Mouse (Mus musculus) forebrain, embryonic 13.5 days (tissue): ENCODE results near the gene Dkkl1. TPM values are rescaled to one million over a fixed set of nuclear protein-coding genes. Genes with fewer than 3 reads are reported as not detected.

Experiments used
- ATAC-seq: fragments of 200-750 bp; cut with Nextera tagmentation; 2 replicates; pipeline ENCODE4 v1.8.0; 2017
- H3K27ac ChIP-seq: fragments of 300-500 bp; sonication (generic); 2 replicates; pipeline ENCODE4 v1.5.1; 2015; ENCODE audit warnings: inconsistent platforms, mild to moderate bottlenecking, moderate library complexity
- H3K27me3 ChIP-seq: fragments of 300-500 bp; sonication (generic); 2 replicates; pipeline ENCODE4 v1.6.1; 2015; ENCODE audit warnings: mild to moderate bottlenecking, inconsistent platforms
- H3K36me3 ChIP-seq: fragments of 300-500 bp; sonication (generic); 2 replicates; pipeline ENCODE4 v1.6.1; 2015; ENCODE audit warnings: mild to moderate bottlenecking, inconsistent platforms; ENCODE audit not compliant: poor library complexity, severe bottlenecking
- H3K4me1 ChIP-seq: fragments of 300-500 bp; sonication (generic); 2 replicates; pipeline ENCODE4 v1.6.1; 2015; ENCODE audit warnings: inconsistent platforms
- H3K4me2 ChIP-seq: fragments of 300-500 bp; sonication (generic); 2 replicates; pipeline ENCODE4 v1.6.1; 2015; ENCODE audit warnings: inconsistent platforms, mild to moderate bottlenecking, moderate library complexity
- H3K4me3 ChIP-seq: fragments of 300-500 bp; sonication (generic); 2 replicates; pipeline ENCODE4 v1.5.1; 2015; ENCODE audit warnings: mild to moderate bottlenecking, inconsistent platforms
- H3K9ac ChIP-seq: fragments of 300-500 bp; sonication (generic); 2 replicates; pipeline ENCODE4 v1.6.1; 2015; ENCODE audit warnings: mild to moderate bottlenecking, inconsistent platforms
- H3K9me3 ChIP-seq: fragments of 300-500 bp; sonication (generic); replicated peaks from 2 replicates; pipeline ENCODE4 v1.6.1; 2016; ENCODE audit warnings: inconsistent platforms
- WGBS: fragments of 180-500 bp; shearing (Covaris S2); methylation state at CpG from one replicate; pipeline ENCODE4 v1.1.7; 2015; 5-methylcytosine and 5-hydroxymethylcytosine counted together
- polyA plus RNA-seq: library from polyadenylated mRNA; unstranded; fragments of >200 nt; fragmentation: Nextera tagmentation; extraction: Ambion mirVana; gene quantifications from 2 replicates; pipeline ENCODE4 v1.2.1, GENCODE M21; 2015

Dkkl1 gene
- polyA plus RNA-seq, 1 experiment from 2014 or later = 0.59 TPM

DNA sequence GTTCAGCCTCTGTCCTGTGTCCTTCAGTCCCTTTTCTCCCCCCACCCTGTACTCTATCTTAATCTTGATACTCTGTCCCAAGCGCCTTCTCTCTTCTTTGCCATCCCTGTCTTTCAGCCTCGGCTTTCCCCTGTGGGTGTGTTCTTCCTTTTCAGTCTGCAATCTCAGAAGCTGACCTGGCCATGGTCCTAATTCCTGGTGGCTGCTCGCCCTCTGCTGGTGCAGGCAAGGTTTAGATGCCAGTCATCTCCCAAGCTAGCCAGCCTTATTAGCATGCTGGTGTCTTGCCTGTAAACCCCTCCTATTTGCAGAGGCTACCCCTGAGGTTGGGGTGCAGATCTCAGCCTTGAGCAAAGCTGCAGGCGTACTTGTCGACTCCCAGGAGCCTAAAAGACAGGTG lies 13.5 kb downstream of the Dkkl1 start:
- Histone ChIP-seq H3K36me3 (no peaks in the 10 kb centered on the region), H3K4me3 (no peak overlapping the region), H3K27me3 (peaks cover 26% of the 10 kb centered on the region), H3K4me1 (0 out of 2 replicates have a peak, but pooled peaks cover 7% of the 10 kb centered on the region), H3K27ac (no peak overlapping the region), H3K9me3 (no peaks in the 10 kb centered on the region), H3K9ac (0 out of 2 replicates have a peak overlapping the region, but pooled peaks have one; percentile 9), H3K4me2 (no peak overlapping the region)
- peak; percentile 60; the same call in 1 of the 2 replicates for ATAC-seq
- WGBS = 15% methylated on average over 5 of the region's 5 CpGs

GRCm38 (mm10) chr7:45196994-45197393 lies 15.0 kb downstream of the Dkkl1 start:
- H3K9me3 ChIP-seq = no peaks in the 10 kb centered on the region
- WGBS = 69% methylated on average over 5 of the region's 5 CpGs
- H3K27me3 ChIP-seq = peaks cover 19% of the 10 kb centered on the region
- no peak overlapping the region for H3K4me3 ChIP-seq
- ATAC-seq = no peak
- no peaks in the 10 kb centered on the region for H3K36me3 ChIP-seq
- 0 out of 2 replicates have a peak, but pooled peaks cover 7% of the 10 kb centered on the region for H3K4me1 ChIP-seq
- H3K9ac ChIP-seq = no peak overlapping the region
- H3K27ac ChIP-seq = no peak overlapping the region
- H3K4me2 ChIP-seq = no peak overlapping the region

- no peak overlapping the region for H3K27ac ChIP-seq
- no peak overlapping the region for H3K9ac ChIP-seq
- no peak for ATAC-seq
Observed at GRCm38 (mm10) chr7:45196176-45196535, 15.8 kb downstream of the Dkkl1 start.

DNA sequence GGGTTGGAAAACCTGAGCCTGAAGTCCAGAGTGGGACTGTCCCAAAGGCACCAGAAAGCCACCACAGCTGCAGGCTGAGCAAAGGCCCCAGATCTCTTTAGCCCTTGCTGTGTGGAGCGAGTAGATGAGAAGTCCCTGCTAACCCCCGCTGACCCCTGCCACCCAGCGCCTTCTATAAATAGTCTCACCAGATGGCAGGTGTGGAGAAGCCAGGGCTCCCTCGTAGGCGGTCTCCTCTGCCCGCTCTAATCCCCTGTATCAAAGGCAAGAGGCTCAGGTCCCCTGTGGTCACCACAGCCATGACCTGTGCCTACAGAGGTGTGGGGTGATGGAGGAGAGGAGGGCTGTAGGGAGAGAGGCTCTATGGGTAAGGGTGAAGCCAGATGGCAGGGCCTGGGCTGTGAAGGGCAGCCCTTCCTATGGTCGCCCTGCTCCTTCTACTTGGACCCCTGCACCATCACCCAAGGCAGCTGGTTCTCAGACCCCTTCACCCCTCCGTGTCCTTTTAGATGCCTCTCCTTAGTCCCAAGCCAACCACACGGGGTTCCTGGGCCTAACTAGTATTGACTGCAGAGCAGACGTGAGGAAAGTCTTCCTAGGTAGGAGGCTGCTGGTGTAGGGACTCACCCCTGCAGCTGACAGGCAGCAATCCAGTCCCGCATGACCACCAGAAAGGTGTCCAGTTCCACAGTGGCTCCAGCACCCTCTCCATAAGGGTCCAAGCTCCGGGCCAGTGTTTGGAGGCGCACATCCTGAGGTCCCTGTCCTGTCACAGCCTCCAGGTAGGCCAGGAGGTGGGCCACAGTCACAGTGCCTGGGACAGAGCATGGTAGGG lies 16.4 kb downstream of the Dkkl1 start:
- H3K9ac ChIP-seq = peak overlapping the region; percentile 30; the same call in 1 of the 2 replicates
- 0 out of 2 replicates have a peak, but pooled peaks cover 10% of the 10 kb centered on the region for H3K4me1 ChIP-seq
- H3K27ac ChIP-seq = no peak overlapping the region
- H3K9me3 ChIP-seq = no peaks in the 10 kb centered on the region
- no peak for ATAC-seq
- peaks cover 21% of the 10 kb centered on the region for H3K27me3 ChIP-seq
- H3K4me3 ChIP-seq = no peak overlapping the region
- H3K36me3 ChIP-seq = no peaks in the 10 kb centered on the region
- 63% methylated on average over 13 of the region's 13 CpGs for WGBS
- no peak overlapping the region for H3K4me2 ChIP-seq

More at GRCm38 (mm10) chr7:45196176-45196535, 15.8 kb downstream of the Dkkl1 start:
- Histone ChIP-seq H3K4me1 (0 out of 2 replicates have a peak, but pooled peaks cover 10% of the 10 kb centered on the region), H3K4me2 (no peak overlapping the region), H3K4me3 (no peak overlapping the region), H3K9me3 (no peaks in the 10 kb centered on the region), H3K36me3 (no peaks in the 10 kb centered on the region), H3K27me3 (peaks cover 21% of the 10 kb centered on the region)
- 67% methylated on average over 4 of the region's 4 CpGs for WGBS

GRCm38 (mm10) chr7:45193871-45194785 lies 17.8 kb downstream of the Dkkl1 start:
- no peak overlapping the region for H3K9ac ChIP-seq
- H3K4me1 ChIP-seq = 0 out of 2 replicates have a peak, but pooled peaks cover 10% of the 10 kb centered on the region
- no peaks in the 10 kb centered on the region for H3K36me3 ChIP-seq
- peaks cover 25% of the 10 kb centered on the region for H3K27me3 ChIP-seq
- no peaks in the 10 kb centered on the region for H3K9me3 ChIP-seq
- no peak overlapping the region for H3K4me3 ChIP-seq
- WGBS = 75% methylated on average over 17 of the region's 17 CpGs
- H3K27ac ChIP-seq = no peak overlapping the region
- H3K4me2 ChIP-seq = no peak overlapping the region
- ATAC-seq = no peak

- no peak for ATAC-seq
- peaks cover 26% of the 10 kb centered on the region for H3K27me3 ChIP-seq
- 58% methylated on average over 5 of the region's 5 CpGs for WGBS
- no peaks in the 10 kb centered on the region for H3K9me3 ChIP-seq
- H3K27ac ChIP-seq = no peak overlapping the region
- 0 out of 2 replicates have a peak, but pooled peaks cover 7% of the 10 kb centered on the region for H3K4me1 ChIP-seq
- H3K4me2 ChIP-seq = no peak overlapping the region
- no peak overlapping the region for H3K4me3 ChIP-seq
- H3K9ac ChIP-seq = no peak overlapping the region
- H3K36me3 ChIP-seq = no peaks in the 10 kb centered on the region
Observed at GRCm38 (mm10) chr7:45193406-45193805, 18.5 kb downstream of the Dkkl1 start.

- H3K4me3 ChIP-seq = no peak overlapping the region
- H3K9me3 ChIP-seq = no peaks in the 10 kb centered on the region
- H3K27me3 ChIP-seq = peaks cover 33% of the 10 kb centered on the region
- H3K27ac ChIP-seq = no peak overlapping the region
- H3K4me2 ChIP-seq = no peak overlapping the region
- 80% methylated on average over 7 of the region's 7 CpGs for WGBS
- H3K36me3 ChIP-seq = no peaks in the 10 kb centered on the region
- no peak for ATAC-seq
- H3K9ac ChIP-seq = no peak overlapping the region
- H3K4me1 ChIP-seq = 0 out of 2 replicates have a peak, but pooled peaks cover 4% of the 10 kb centered on the region
Observed at GRCm38 (mm10) chr7:45192585-45193310, 19.2 kb downstream of the Dkkl1 start.

- H3K36me3 ChIP-seq = no peaks in the 10 kb centered on the region
- no peak overlapping the region for H3K4me3 ChIP-seq
- H3K9me3 ChIP-seq = no peaks in the 10 kb centered on the region
- 28% methylated on average over 8 of the region's 8 CpGs for WGBS
- H3K4me1 ChIP-seq = 0 out of 2 replicates have a peak, but pooled peaks cover 4% of the 10 kb centered on the region
- H3K27ac ChIP-seq = no peak overlapping the region
- no peak for ATAC-seq
- H3K4me2 ChIP-seq = no peak overlapping the region
- H3K9ac ChIP-seq = no peak overlapping the region
- H3K27me3 ChIP-seq = peaks cover 34% of the 10 kb centered on the region
Observed at GRCm38 (mm10) chr7:45191803-45192363, 20.1 kb downstream of the Dkkl1 start.

- Histone ChIP-seq H3K27ac (no peak overlapping the region), H3K9ac (no peak overlapping the region), H3K9me3 (no peaks in the 10 kb centered on the region), H3K36me3 (no peaks in the 10 kb centered on the region), H3K4me2 (no peak overlapping the region), H3K27me3 (peaks cover 36% of the 10 kb centered on the region), H3K4me1 (peaks cover 5% of the 10 kb centered on the region; the same call in 1 of the 2 replicates), H3K4me3 (no peak overlapping the region)
- 84% methylated on average over 2 of the region's 2 CpGs for WGBS
- ATAC-seq = no peak
Observed at GRCm38 (mm10) chr7:45191161-45191560, 20.8 kb downstream of the Dkkl1 start.

GRCm38 (mm10) chr7:45190186-45190585 lies 21.8 kb downstream of the Dkkl1 start:
- no peaks in the 10 kb centered on the region for H3K36me3 ChIP-seq
- no peaks in the 10 kb centered on the region for H3K9me3 ChIP-seq
- peaks cover 9% of the 10 kb centered on the region; the same call in 1 of the 2 replicates for H3K4me1 ChIP-seq
- 91% methylated on average over 6 of the region's 6 CpGs for WGBS
- H3K4me2 ChIP-seq = no peak overlapping the region
- H3K4me3 ChIP-seq = no peak overlapping the region
- no peak overlapping the region for H3K27ac ChIP-seq
- ATAC-seq = no peak
- no peak overlapping the region for H3K9ac ChIP-seq
- H3K27me3 ChIP-seq = peaks cover 46% of the 10 kb centered on the region

- no peak overlapping the region for H3K4me2 ChIP-seq
- H3K27me3 ChIP-seq = peaks cover 52% of the 10 kb centered on the region
- H3K9me3 ChIP-seq = no peaks in the 10 kb centered on the region
- no peak overlapping the region for H3K4me3 ChIP-seq
- no peak overlapping the region for H3K9ac ChIP-seq
- no peak for ATAC-seq
- H3K36me3 ChIP-seq = no peaks in the 10 kb centered on the region
- WGBS = 60% methylated on average over 15 of the region's 16 CpGs
- peaks cover 9% of the 10 kb centered on the region; the same call in 1 of the 2 replicates for H3K4me1 ChIP-seq
- H3K27ac ChIP-seq = no peak overlapping the region
Observed at GRCm38 (mm10) chr7:45189600-45189999, 22.3 kb downstream of the Dkkl1 start.
